Mouse (Mus musculus) cortical plate, adult 2 months (tissue): ENCODE measurements around the gene Dlg2.

Source experiments
- CTCF ChIP-seq: fragments of 200-500 bp; IDR thresholded peaks from 2 replicates; pipeline ENCODE4 v1.5.1; 2011; ENCODE audit warnings: mild to moderate bottlenecking, control low read depth, low read length; ENCODE audit not compliant: insufficient read depth; ENCODE audit errors: extremely low read depth
- POLR2A ChIP-seq: fragments of 200-500 bp; IDR thresholded peaks from 2 replicates; pipeline ENCODE4 v1.6.1; 2011; ENCODE audit warnings: mild to moderate bottlenecking, low read length, control low read depth; ENCODE audit not compliant: insufficient read depth; ENCODE audit errors: extremely low read depth

GRCm38 (mm10) chr7:91369821-91370321, 893.4 kb downstream of the Dlg2 start:
- TF ChIP-seq POLR2A (no peak), CTCF (no peak)
